Mouse (Mus musculus): Measurements from ENCODE around the gene Cdk14. TPM values are rescaled to one million over a fixed set of nuclear protein-coding genes. Genes with fewer than 3 reads are reported as not detected.

Cdk14 gene
- polyA plus RNA-seq, 1 experiment from 2014 or later, result 29.9 TPM

GRCm38 (mm10) chr5:4801096-4801850, 618.8 kb downstream of the Cdk14 start:
- H3K27ac ChIP-seq (replicated peaks; ENCODE audit: low read depth, low read length), result no peak overlapping the region
- no peak overlapping the region for H3K4me2 ChIP-seq (ENCODE audit: low read depth, low read length)
- DNase-seq (ENCODE audit: low spot score) (no peak), ATAC-seq (replicated peaks; ENCODE audit: insufficient number of reproducible peaks, low FRiP score, low TSS enrichment, low read depth) (no peak)
- no peaks in the 10 kb centered on the region for H3K9me3 ChIP-seq (replicated peaks; ENCODE audit: control insufficient read depth, low read length)
- no peak overlapping the region for H3K9ac ChIP-seq (replicated peaks; ENCODE audit: low read length)
- H3K27me3 ChIP-seq (ENCODE audit: control insufficient read depth, insufficient read depth, low read length), result no peaks in the 10 kb centered on the region
- 67% methylated on average over 8 of the region's 8 CpGs for WGBS
- no peaks in the 10 kb centered on the region for H3K36me3 ChIP-seq (replicated peaks; ENCODE audit: control insufficient read depth, insufficient read depth, low read depth, low read length)
- H3K4me1 ChIP-seq (ENCODE audit: control insufficient read depth, insufficient read depth, low read length), result no peaks in the 10 kb centered on the region
- no peak overlapping the region for H3K4me3 ChIP-seq (ENCODE audit: low read depth, low read length)

- Histone ChIP-seq H3K4me2 (ENCODE audit: low read depth, low read length) (no peak overlapping the region), H3K27ac (replicated peaks; ENCODE audit: low read depth, low read length) (no peak overlapping the region), H3K36me3 (replicated peaks; ENCODE audit: control insufficient read depth, insufficient read depth, low read depth, low read length) (no peaks in the 10 kb centered on the region), H3K4me3 (ENCODE audit: low read depth, low read length) (no peak overlapping the region), H3K27me3 (ENCODE audit: control insufficient read depth, insufficient read depth, low read length) (no peaks in the 10 kb centered on the region), H3K9me3 (replicated peaks; ENCODE audit: control insufficient read depth, low read length) (no peaks in the 10 kb centered on the region), H3K9ac (replicated peaks; ENCODE audit: low read length) (no peak overlapping the region), H3K4me1 (ENCODE audit: control insufficient read depth, insufficient read depth, low read length) (no peaks in the 10 kb centered on the region)
- DNase-seq (ENCODE audit: low spot score) (no peak), ATAC-seq (replicated peaks; ENCODE audit: insufficient number of reproducible peaks, low FRiP score, low TSS enrichment, low read depth) (no peak)
- WGBS, result 62% methylated on average over 3 of the region's 3 CpGs
Measured at GRCm38 (mm10) chr5:4791219-4791618, 628.9 kb downstream of the Cdk14 start.

- H3K4me1 ChIP-seq (ENCODE audit: control insufficient read depth, insufficient read depth, low read length), result no peaks in the 10 kb centered on the region
- H3K4me3 ChIP-seq (ENCODE audit: low read depth, low read length), result no peak overlapping the region
- WGBS, result 91% methylated on average over 4 of the region's 4 CpGs
- H3K27me3 ChIP-seq (ENCODE audit: control insufficient read depth, insufficient read depth, low read length), result no peaks in the 10 kb centered on the region
- H3K4me2 ChIP-seq (ENCODE audit: low read depth, low read length), result no peak overlapping the region
- ATAC-seq (replicated peaks; ENCODE audit: insufficient number of reproducible peaks, low FRiP score, low TSS enrichment, low read depth), result no peak
- no peak for DNase-seq (ENCODE audit: low spot score)
- H3K27ac ChIP-seq (replicated peaks; ENCODE audit: low read depth, low read length), result no peak overlapping the region
- no peak overlapping the region for H3K9ac ChIP-seq (replicated peaks; ENCODE audit: low read length)
- no peaks in the 10 kb centered on the region for H3K36me3 ChIP-seq (replicated peaks; ENCODE audit: control insufficient read depth, insufficient read depth, low read depth, low read length)
- H3K9me3 ChIP-seq (replicated peaks; ENCODE audit: control insufficient read depth, low read length), result no peaks in the 10 kb centered on the region
Measured at GRCm38 (mm10) chr5:4790265-4790664, 629.8 kb downstream of the Cdk14 start.

- H3K4me1 ChIP-seq (ENCODE audit: control insufficient read depth, insufficient read depth, low read length), result no peaks in the 10 kb centered on the region
- H3K36me3 ChIP-seq (replicated peaks; ENCODE audit: control insufficient read depth, insufficient read depth, low read depth, low read length), result no peaks in the 10 kb centered on the region
- H3K9ac ChIP-seq (replicated peaks; ENCODE audit: low read length), result no peak overlapping the region
- H3K27ac ChIP-seq (replicated peaks; ENCODE audit: low read depth, low read length), result no peak overlapping the region
- ATAC-seq (replicated peaks; ENCODE audit: insufficient number of reproducible peaks, low FRiP score, low TSS enrichment, low read depth), result no peak
- no peak overlapping the region for H3K4me3 ChIP-seq (ENCODE audit: low read depth, low read length)
- no peak for DNase-seq (ENCODE audit: low spot score)
- H3K4me2 ChIP-seq (ENCODE audit: low read depth, low read length), result no peak overlapping the region
- H3K9me3 ChIP-seq (replicated peaks; ENCODE audit: control insufficient read depth, low read length), result no peaks in the 10 kb centered on the region
- 87% methylated on average over 3 of the region's 3 CpGs for WGBS
- no peaks in the 10 kb centered on the region for H3K27me3 ChIP-seq (ENCODE audit: control insufficient read depth, insufficient read depth, low read length)
Measured at GRCm38 (mm10) chr5:4788484-4788883, 631.6 kb downstream of the Cdk14 start.

GRCm38 (mm10) chr5:4786816-4787215, 633.3 kb downstream of the Cdk14 start:
- no peak for ATAC-seq (replicated peaks; ENCODE audit: insufficient number of reproducible peaks, low FRiP score, low TSS enrichment, low read depth)
- Histone ChIP-seq H3K9me3 (replicated peaks; ENCODE audit: control insufficient read depth, low read length) (no peaks in the 10 kb centered on the region), H3K4me1 (ENCODE audit: control insufficient read depth, insufficient read depth, low read length) (no peaks in the 10 kb centered on the region), H3K36me3 (replicated peaks; ENCODE audit: control insufficient read depth, insufficient read depth, low read depth, low read length) (no peaks in the 10 kb centered on the region), H3K9ac (replicated peaks; ENCODE audit: low read length) (no peak overlapping the region), H3K4me3 (ENCODE audit: low read depth, low read length) (no peak overlapping the region), H3K27me3 (ENCODE audit: control insufficient read depth, insufficient read depth, low read length) (no peaks in the 10 kb centered on the region), H3K27ac (replicated peaks; ENCODE audit: low read depth, low read length) (no peak overlapping the region), H3K4me2 (ENCODE audit: low read depth, low read length) (no peak overlapping the region)
- no peak for DNase-seq (ENCODE audit: low spot score)
- 84% methylated on average over 3 of the region's 3 CpGs for WGBS

- Histone ChIP-seq H3K4me3 (ENCODE audit: low read depth, low read length) (no peak overlapping the region), H3K4me1 (ENCODE audit: control insufficient read depth, insufficient read depth, low read length) (no peaks in the 10 kb centered on the region), H3K4me2 (ENCODE audit: low read depth, low read length) (no peak overlapping the region), H3K27ac (replicated peaks; ENCODE audit: low read depth, low read length) (no peak overlapping the region), H3K27me3 (ENCODE audit: control insufficient read depth, insufficient read depth, low read length) (no peaks in the 10 kb centered on the region), H3K9ac (replicated peaks; ENCODE audit: low read length) (no peak overlapping the region), H3K9me3 (replicated peaks; ENCODE audit: control insufficient read depth, low read length) (no peaks in the 10 kb centered on the region), H3K36me3 (replicated peaks; ENCODE audit: control insufficient read depth, insufficient read depth, low read depth, low read length) (no peaks in the 10 kb centered on the region)
- ATAC-seq (replicated peaks; ENCODE audit: insufficient number of reproducible peaks, low FRiP score, low TSS enrichment, low read depth) (no peak), DNase-seq (ENCODE audit: low spot score) (no peak)
- WGBS, result 88% methylated on average over 3 of the region's 3 CpGs
Measured at GRCm38 (mm10) chr5:4778274-4778673, 641.8 kb downstream of the Cdk14 start.

- ATAC-seq (replicated peaks; ENCODE audit: insufficient number of reproducible peaks, low FRiP score, low TSS enrichment, low read depth) (no peak), DNase-seq (ENCODE audit: low spot score) (no peak)
- no peak overlapping the region for H3K4me3 ChIP-seq (ENCODE audit: low read depth, low read length)
- no peaks in the 10 kb centered on the region for H3K4me1 ChIP-seq (ENCODE audit: control insufficient read depth, insufficient read depth, low read length)
- H3K36me3 ChIP-seq (replicated peaks; ENCODE audit: control insufficient read depth, insufficient read depth, low read depth, low read length), result no peaks in the 10 kb centered on the region
- no peak overlapping the region for H3K4me2 ChIP-seq (ENCODE audit: low read depth, low read length)
- 47% methylated on average over 2 of the region's 2 CpGs for WGBS
- no peak overlapping the region for H3K27ac ChIP-seq (replicated peaks; ENCODE audit: low read depth, low read length)
- H3K9me3 ChIP-seq (replicated peaks; ENCODE audit: control insufficient read depth, low read length), result no peaks in the 10 kb centered on the region
- no peak overlapping the region for H3K9ac ChIP-seq (replicated peaks; ENCODE audit: low read length)
- H3K27me3 ChIP-seq (ENCODE audit: control insufficient read depth, insufficient read depth, low read length), result no peaks in the 10 kb centered on the region
Measured at GRCm38 (mm10) chr5:4776495-4776894, 643.6 kb downstream of the Cdk14 start.

- Histone ChIP-seq H3K4me2 (ENCODE audit: low read depth, low read length) (no peak overlapping the region), H3K4me3 (ENCODE audit: low read depth, low read length) (no peak overlapping the region), H3K27ac (replicated peaks; ENCODE audit: low read depth, low read length) (no peak overlapping the region), H3K9ac (replicated peaks; ENCODE audit: low read length) (no peak overlapping the region), H3K27me3 (ENCODE audit: control insufficient read depth, insufficient read depth, low read length) (no peaks in the 10 kb centered on the region), H3K36me3 (replicated peaks; ENCODE audit: control insufficient read depth, insufficient read depth, low read depth, low read length) (no peaks in the 10 kb centered on the region), H3K4me1 (ENCODE audit: control insufficient read depth, insufficient read depth, low read length) (no peaks in the 10 kb centered on the region), H3K9me3 (replicated peaks; ENCODE audit: control insufficient read depth, low read length) (no peaks in the 10 kb centered on the region)
- no peak for ATAC-seq (replicated peaks; ENCODE audit: insufficient number of reproducible peaks, low FRiP score, low TSS enrichment, low read depth)
- 55% methylated on average over 9 of the region's 9 CpGs for WGBS
- DNase-seq (ENCODE audit: low spot score), result no peak
Measured at GRCm38 (mm10) chr5:4773090-4773772, 646.9 kb downstream of the Cdk14 start.

All from embryonic facial prominence, embryonic 11.5 days (tissue).